Mouse (Mus musculus): ENCODE results near the gene Mast3.

Gene Mast3

DNA sequence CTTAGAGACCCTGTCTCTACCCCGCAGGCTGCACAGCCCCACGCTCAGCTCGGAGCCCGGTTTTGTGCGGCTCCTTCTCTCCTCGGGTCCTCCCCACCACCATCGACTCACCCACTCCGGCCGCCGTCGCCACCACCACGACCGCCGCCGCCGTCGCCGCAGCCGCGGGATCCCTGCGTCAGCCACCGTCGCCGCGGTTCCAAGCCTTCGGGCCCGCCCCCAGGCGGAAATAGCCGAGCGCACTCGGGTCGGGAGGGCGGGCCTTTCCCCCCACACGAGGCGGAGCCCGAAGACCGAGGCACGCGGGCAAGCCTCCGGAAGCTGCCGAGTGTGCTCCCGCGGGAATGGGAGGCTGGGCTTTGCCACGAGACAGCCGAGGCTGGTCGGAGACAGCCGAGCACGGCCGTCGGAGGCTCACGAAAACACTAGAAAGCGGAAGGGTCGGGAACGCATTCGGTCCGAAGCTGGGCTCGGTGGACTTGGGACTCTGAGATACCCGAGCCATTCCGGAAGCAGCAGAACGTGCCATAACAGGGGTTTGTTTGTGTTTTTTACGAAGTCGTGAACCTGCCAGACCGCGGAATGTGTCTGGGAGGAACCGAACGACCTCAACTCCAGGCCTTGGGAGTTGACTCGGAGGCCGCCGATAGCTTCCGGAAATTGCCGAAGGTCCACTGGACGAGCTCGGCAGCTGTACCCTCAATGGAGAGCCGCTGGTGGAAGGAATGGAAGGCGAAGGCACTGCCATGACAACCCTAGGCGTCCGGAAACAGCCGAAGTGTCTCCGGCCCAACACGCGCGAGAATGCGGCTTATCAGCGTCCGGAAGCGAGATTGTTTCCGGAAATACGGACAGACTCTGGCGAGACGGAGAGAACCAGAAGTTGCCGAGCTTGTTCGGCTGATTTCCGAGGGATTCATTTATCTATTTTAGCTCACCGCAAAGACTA, 28.1 kb downstream of the Mast3 start, which contains the start of gene Pik3r2:
Gene Pik3r2 (minus strand): TSS at position 218 of the 949 bp plus-strand sequence.
- in situ Hi-C loops (cut with MseI, MboI): no loop called here

DNA sequence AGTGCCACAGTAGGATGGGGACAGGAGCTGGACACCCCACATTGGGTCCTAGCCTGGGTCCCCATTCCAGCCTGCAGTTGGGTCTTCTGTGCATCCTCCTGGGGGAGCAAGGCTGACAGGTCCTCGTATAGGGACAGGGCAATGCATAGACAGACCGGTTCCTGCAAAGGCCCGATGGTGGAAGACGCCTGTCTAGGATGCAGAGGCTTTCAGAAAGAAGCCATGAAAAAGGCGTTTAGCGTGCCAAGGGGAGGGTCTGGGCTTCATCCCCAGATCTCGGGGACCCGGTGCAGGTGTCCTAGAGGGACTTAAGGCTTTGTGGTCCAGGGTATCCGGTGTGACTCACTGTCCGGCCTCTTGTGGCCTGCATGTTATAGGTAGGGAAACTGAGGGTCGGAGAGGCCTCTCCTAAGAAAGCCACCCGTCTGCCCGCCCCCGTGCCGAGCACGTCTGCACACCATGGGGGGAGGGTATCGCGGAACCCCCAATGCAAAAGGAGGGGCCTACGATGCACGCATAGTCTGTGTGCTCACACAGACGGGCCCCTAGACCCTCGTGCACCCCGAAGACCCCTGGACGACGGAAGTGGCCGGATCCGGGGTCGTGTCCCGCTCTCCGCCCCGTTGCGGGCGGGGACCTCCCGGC, 28.9 kb downstream of the Mast3 start:
- in situ Hi-C loops (cut with MseI, MboI): no loop called here

DNA sequence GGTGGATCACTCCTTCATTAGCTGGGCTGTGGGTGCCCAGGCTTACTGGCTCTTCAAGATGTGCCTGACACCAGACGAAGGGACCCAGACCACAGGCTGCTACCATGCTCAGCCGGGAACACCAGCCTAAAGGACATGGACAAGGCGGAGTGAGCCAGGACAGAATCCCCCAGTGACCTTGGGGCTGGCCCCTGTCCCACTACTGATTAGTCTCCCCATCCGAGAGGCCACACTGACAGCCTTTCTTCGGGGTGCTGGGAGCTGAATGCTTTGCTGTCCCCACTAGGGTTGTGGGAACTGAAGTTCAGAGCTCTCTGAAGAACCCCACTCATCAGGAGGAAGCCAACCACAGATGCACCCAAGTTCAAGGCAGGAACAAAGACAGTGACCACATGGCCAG, 29.6 kb downstream of the Mast3 start:
- in situ Hi-C loops (cut with MseI, MboI): no loop called here

DNA sequence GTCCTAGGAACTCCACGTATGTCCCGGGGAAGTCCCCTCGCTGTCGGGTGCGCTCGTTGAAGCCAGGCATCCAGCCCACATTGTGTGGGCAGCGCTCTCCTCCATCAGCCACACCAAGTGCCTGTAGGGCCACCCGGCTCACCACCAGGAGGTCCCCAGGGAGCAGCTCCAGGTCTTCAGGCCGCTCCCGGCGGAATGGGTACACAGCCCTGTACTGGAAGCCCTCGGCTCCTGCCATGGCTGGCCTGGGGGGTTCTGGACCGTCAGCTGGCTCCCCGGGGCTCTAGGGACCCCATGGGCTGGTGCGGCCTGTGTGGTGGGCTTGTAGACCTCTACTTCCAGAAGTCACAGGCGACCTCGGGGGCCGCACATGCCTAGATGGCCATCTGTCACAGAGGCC, 30.1 kb downstream of the Mast3 start:
- in situ Hi-C loops (cut with MseI, MboI): no loop called here

DNA sequence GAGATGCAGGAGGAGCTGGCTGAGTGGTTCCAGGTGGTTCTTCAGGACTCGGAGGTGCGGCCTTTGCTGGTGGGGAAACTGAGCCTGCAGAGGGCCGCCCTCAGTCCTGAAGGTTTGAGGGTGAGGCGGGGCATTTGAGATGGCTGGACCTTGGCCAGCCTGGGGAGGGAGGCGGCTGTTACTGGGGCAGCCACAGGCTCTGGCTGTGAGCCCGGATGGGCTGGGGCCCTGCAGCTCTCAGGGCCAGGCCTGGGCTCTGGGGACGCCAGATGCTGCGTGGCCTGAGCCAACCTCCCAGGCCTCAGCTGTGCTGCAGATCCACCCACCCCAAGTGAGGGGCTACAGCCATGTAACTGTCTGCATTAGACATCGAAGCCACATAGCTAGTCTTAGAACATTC, 31.0 kb downstream of the Mast3 start:
- in situ Hi-C loops (cut with MseI, MboI): no loop called here

DNA sequence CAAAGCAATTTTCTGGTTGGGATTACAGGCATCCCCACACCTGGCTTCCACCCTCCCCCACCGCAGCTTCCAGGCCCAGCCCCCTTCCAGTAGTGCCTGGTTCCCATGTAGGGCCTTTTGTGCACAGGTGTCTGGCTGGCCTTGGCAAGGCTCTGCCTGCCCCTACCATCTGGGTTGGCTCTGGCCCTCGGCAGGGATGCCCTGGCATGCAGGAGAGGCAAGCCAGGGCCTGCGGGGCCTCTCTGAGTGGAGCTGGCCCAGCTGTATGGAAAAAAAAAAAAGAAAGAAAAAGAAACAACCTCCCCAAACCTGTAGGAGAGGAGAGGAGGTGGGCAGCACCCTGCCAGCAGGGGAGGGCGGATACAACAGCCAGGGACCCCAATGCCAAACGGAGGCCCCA, 31.4 kb downstream of the Mast3 start:
- in situ Hi-C loops (cut with MseI, MboI): no loop called here

DNA sequence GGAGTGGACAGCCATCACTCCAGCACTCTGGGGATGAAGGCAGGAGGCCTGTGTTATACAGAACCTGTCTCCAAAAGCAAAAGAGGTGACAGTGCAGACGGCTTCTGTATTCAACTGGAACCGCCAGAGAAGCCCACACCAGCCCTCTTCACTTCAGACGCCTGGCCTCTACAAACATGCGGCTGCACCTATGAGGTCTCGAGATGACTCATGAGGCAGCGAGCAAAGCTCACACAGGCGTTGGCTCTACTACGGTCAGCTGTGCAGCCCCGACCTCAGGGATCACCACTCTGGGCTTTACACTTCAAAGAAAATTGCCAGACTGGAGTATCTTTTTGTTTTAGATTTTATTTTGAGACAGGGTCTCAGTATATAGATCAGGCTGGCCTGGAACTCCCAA, 32.0 kb downstream of the Mast3 start:
- in situ Hi-C loops (cut with MseI, MboI): no loop called here

DNA sequence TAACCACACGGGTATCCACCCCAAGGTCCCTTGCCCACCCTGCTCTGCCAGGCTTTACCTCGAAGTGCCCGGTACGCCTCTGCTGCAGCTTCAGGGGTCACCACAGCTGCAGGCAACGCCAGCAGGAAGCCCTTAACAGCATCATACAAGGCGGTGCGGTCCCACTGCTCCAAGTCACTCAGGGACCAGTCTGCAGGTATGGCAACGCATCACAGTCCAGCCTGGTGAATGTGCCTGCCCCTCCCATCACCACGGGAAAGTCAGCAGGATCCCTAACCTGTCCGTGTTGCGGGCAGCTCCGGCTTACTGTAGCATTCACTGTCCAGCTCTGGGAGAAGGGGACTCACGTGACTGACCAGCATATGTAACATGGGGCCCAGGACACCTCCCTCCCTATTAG, 32.8 kb downstream of the Mast3 start:
- in situ Hi-C loops (cut with MseI, MboI): no loop called here

DNA sequence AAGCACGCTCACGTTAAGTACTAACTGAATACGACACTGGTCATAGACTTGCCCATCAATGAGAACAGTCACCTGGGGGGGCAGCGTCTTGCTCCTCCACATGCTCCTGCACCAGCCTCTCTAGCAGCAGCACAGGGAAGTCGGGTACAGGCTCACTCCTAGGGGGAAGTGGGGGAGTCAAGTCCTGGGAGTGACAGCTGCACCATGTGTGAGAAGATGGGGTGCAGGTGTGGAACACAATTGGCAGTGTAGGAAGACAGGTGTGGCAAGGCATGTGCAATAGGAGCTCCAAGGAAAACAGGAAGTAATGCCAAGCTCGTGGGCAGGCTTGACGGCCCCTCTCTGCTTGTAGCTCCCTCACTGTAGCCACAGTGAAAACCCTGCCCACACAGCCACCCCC, 33.6 kb downstream of the Mast3 start:
- in situ Hi-C loops (cut with MseI, MboI): no loop called here

DNA sequence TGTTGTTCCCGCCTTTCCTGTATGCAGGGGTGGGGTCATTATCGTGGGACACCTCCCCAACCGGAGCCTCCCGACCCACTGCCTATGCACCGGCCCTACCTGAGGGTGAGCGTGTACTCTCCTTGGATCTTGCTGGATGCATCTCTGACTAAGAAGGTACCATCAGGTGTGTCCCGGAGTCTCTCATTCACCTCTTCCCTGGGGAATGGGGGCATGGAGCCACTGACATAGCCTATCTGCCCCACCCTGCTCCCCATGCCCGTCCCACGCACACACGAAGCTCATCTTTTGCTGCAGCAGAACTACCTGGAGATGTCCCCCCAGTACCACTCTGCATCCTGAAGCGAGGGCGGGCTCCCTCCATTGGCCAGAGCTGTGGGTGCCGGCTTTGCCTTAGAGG, 34.1 kb downstream of the Mast3 start:
- in situ Hi-C loops (cut with MseI, MboI): no loop called here

DNA sequence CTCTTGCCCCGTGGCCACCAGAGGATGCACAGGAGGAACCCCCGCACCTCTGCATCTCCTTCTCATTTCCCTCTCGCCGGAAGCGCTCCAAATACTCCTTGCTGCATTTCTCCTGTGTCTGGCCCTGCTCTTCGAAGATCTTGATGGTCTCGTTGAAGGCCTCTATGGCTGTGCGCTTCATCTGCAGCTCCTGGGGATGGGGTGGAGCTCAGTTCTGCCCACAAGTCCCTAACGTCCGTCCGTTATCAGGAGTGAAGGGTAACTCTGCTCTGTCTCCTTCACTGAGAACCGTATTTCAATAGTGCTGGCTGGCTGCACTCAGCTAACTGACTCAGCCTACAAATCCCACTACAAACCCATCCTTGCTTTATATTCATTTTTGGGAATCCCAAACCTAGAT, 35.0 kb downstream of the Mast3 start:
- in situ Hi-C loops (cut with MseI, MboI): no loop called here

DNA sequence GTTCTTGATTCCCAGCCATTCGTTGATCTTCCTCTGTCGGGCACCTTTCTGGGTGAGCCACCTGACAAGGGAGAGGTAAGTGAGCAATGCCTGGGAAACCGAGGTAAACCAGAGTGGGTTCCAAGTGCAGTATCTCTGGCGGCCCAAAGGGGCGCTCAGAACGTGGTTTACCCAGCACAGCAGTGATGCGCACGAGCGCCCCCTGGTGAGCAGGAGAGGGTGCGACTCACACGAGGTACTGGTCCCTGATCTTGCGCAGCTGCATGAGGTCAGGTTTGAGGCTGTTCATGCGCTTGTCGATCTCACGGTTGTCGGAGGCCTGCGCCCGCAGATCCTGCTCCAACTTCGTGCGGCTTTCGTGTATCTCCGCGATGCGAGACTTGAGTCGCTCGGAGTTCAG, 35.5 kb downstream of the Mast3 start:
- in situ Hi-C loops (cut with MseI, MboI): no loop called here

DNA sequence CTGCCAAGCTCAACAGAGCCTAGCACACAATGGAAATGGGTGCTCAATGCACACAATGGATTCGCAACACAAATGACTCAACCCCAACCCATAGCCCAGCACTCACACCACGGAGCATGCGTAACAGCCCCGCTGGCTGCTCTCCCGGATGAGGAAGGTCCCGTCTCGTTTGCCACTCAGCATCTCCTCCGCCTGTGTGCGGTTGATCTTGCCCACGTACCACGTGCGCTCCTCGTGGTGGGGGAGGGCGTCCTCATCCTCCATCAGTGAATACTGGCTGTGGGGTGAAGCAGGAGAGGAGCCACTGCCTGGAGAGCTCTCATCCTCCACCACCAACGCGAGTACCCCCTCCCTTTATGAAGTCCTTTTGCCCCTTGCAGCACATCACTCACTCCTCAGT, 35.9 kb downstream of the Mast3 start:
- in situ Hi-C loops (cut with MseI, MboI): no loop called here

DNA sequence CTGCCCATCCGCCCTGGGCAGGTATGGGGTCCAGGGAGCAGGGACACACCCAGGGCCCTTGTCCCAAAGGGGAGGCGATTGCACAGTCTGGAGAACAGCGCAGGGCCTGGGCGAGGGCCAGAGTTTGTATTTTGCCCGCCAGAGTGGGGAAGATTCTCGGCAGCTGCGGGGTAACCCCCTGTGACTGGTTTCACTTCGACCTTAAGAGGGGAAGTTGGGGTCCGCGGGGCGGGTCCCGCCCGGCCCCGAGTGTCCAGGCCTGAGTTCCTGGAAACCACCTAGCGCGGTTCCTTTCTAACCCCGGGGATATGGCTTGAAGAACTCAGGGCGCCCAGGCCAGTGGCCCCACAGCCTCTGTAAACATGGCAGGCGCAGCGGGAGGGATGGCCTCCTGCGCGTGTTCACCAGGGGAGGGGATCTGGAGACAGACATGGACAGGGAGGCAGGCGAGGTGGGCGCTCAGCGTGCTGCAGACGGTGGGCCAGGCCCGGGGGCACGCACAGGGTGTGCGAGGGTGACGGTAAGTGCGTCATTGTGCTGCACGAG, 36.5 kb downstream of the Mast3 start:
- in situ Hi-C loops (cut with MseI, MboI): no loop called here

DNA sequence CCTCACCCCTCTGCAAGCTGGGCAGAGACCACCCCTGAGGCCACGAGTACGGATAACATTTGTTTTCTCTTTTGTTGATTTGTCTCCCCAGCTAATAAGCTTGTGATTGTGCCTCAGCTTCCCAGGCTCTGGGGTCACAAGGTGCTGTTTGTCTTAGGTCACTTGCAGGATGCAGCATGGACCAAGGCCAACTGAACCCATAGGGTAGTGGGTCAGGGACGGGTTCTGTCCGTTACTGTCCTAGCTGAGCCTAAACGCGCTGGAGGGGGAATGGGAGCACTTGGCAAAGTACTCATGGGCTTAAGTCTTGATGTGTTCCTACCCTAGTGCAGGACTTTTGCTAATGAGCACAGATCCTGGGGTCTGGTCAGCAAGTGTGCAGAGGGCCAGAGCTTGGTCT, 37.4 kb downstream of the Mast3 start:
- in situ Hi-C loops (cut with MseI, MboI): no loop called here

DNA sequence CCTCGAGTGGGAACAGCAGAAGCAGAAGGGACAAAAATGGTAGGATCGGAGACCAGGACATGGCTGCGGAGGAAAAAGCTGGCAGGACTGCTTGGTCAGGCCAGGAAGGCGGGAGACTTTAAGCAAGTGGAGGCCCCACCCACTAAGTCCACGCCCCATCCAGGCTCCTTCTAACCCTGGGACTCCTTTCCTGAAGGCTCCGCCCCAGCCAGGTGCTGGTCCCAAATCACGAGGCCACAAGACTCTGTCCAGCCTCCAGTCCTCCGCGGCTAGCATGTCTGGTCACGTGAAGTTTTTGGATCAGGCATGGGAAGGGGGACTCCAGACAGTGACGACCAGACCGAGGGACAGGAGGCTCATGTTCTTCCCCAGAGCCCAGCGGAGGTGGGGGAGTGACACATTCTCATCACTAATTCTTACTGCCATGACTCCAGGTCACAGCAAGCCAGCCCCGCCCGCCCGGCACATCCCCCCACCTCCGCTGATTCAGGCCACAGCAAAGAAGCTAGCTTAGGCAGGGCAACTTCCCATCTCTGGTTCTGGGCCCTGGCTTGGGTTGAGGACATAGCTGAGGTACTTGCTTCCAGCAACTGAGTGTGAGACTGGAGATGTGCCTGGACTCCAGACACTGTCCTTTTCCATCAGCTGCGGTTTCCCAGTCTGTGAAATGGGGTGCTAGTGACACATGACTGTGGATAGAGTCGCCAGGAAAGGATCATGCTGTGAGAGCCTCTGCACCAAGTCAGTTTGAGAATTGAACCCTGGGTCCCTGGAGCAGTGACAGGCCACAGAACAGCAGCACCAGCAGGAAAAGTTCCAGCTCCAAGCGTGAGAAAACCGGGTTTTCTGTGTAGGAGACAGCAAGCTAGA, 38.0 kb downstream of the Mast3 start:
- in situ Hi-C loops (cut with MseI, MboI): no loop called here

DNA sequence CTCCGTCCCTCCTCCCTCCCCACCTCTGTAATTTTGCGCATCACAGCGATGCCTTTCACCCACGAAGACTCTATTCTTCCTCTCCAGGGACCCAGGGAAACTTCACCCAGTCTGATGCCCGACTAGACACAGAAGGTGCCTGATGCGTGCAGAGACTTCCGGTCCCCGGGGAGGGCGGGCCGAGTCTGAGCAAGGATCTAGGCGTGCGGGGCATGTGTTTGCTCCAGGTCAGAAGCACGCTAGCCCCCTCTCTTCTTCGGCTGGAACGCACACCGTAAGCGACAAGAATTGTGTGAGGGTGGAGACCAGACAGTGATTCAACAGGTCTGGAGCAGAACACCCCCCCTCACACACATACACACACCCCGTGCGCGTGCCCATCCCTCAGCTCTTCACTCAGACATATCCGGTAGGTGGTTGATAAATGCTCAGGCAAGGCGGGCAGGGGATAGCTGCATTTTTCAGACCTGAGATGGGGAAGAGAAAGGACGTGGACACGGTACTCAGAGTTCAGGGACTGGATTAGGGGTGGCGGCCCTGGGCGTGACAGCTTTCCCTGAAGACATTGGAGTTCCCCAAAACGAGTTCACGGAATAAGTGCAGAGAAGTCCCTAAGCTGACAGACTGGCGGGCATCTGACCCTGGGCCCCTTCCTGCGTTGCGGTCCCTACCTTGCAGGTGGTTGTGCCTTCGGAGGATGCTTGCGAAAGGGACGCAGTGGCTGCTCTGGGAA, 38.9 kb downstream of the Mast3 start:
- in situ Hi-C loops (cut with MseI, MboI): no loop called here

DNA sequence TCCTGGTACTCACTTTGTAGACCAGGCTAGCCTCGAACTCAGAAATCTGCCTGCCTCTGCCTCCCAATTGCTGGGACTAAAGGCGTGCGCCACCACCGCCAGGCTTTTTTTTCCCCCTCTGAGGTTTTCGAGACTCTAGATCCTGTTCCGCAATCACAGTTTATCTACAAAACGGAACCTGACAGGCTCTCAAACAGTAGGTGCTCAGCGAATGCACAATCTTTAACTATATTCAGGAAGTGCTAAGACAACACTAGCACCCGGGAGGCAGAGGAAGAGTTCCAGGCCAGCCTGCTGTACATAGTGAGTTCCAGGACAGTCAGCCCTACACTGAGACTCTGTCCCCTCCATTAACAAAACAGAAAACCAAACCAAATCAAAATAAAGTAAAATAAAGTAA, 39.5 kb downstream of the Mast3 start:
- in situ Hi-C loops (cut with MseI, MboI): no loop called here

DNA sequence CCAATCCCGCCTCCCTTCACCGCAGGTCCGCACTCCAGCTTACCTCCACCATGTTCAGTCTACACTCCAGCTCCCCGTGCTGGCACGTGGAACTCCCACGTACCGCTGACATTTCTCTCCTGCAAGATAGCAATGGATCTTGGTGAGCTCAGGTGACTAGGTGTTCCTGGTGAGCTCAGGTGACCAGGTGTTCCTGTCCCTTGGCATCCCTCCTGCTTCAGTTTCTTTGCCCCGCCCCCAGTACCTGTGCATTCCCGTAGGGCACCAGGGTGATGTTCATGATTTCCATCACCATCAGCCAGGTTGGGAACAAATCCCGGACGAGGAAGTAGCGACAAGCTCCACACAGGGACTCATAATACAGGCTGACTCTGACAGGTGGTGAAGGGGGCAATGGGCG, 40.2 kb downstream of the Mast3 start:
- in situ Hi-C loops (cut with MseI, MboI): no loop called here

DNA sequence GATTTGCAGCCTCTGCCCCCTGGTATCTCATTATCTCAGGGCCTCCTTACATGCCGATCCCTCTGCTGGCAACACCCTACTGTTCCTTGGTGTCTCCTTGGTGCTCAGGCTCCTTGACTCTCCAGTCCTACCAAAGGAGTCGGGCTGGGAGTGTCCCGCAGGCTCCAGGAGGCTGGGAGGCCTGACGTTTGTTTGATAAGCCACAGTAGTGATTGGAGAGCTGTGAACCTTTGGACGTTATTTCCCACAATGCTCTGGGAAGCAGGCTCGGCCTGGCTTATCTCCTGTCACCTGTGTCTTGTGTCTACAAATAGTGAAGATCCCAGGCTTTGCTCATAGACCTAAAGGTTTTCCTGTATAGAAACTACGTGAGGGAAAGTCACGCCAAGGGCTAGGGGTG, 40.8 kb downstream of the Mast3 start:
- in situ Hi-C loops (cut with MseI, MboI): no loop called here

DNA sequence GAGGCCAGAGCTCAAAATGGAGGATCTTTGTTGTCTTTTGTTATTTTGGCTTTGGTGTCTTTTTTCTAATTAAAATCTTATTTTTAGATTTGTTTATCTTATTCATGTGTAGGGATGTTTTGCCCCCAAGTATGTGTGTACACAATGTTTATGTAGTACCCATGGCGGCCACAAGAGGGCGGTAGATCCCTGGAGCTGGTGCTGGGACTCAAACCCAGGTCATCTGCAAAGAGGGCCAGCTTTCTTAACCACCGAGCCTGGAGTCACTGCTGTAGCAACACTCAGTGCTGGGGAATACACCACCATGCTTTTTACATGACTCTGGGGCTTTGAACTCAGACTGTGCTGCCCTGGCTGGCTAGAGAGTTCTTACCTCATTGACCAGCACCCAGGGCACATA, 41.5 kb downstream of the Mast3 start:
- in situ Hi-C loops (cut with MseI, MboI): no loop called here
